Mouse (Mus musculus) spleen, postnatal 4 days (tissue): Measurements from ENCODE around the gene Urah.

Experiments
- DNase-seq, 2 experiments: peaks; one replicate each; pipeline ENCODE4 v3.0.0; 2022; ENCODE audit warnings: low spot score in 2 of 2

The Urah gene

GRCm38 (mm10) chr7:140834968-140835757, at the start of gene Urah:
TSS of gene Urah (plus strand) at chr7:140835018.
- no peak for DNase-seq

- DNase-seq = no peak
These were observed 47.3 kb upstream of the Urah start, which contains the start of gene Syce1 for GRCm38 (mm10) chr7:140787406-140788052. TSS of gene Syce1 (minus strand) at chr7:140787852.

- DNase-seq = peak in 1 of 2 experiments; percentile 20
These were observed 46.8 kb upstream of the Urah start for GRCm38 (mm10) chr7:140788053-140788435.

- DNase-seq = no peak
These were observed 41.3 kb upstream of the Urah start for GRCm38 (mm10) chr7:140793541-140793940.

- no peak for DNase-seq
These were observed 37.2 kb upstream of the Urah start for GRCm38 (mm10) chr7:140797619-140798018.

- no peak for DNase-seq
These were observed 36.6 kb upstream of the Urah start for GRCm38 (mm10) chr7:140798212-140798611.

- no peak for DNase-seq
These were observed 32.2 kb upstream of the Urah start for GRCm38 (mm10) chr7:140802629-140803028.

GRCm38 (mm10) chr7:140805704-140806103, 29.1 kb upstream of the Urah start:
- DNase-seq = peak in 1 of 2 experiments; percentile 26

- DNase-seq = no peak
These were observed 24.3 kb upstream of the Urah start for GRCm38 (mm10) chr7:140810496-140810895.

- no peak for DNase-seq
These were observed 23.1 kb upstream of the Urah start for GRCm38 (mm10) chr7:140811714-140812113.

GRCm38 (mm10) chr7:140812850-140813249, 22.0 kb upstream of the Urah start:
- DNase-seq = no peak

- peak in 1 of 2 experiments; percentile 56 for DNase-seq
These were observed 14.6 kb upstream of the Urah start for GRCm38 (mm10) chr7:140820173-140820572.

- DNase-seq = no peak
These were observed 13.5 kb upstream of the Urah start for GRCm38 (mm10) chr7:140821305-140821652.

GRCm38 (mm10) chr7:140821653-140822329, 13.0 kb upstream of the Urah start, which contains the start of gene Zfp941:
TSS of gene Zfp941 (minus strand) at chr7:140822178.
- peak in 1 of 2 experiments; percentile 57 for DNase-seq

- DNase-seq = no peak
These were observed 12.1 kb upstream of the Urah start for GRCm38 (mm10) chr7:140822731-140823130.

- DNase-seq = no peak
These were observed 6.5 kb upstream of the Urah start for GRCm38 (mm10) chr7:140828171-140828881.

- DNase-seq = no peak
These were observed 3.4 kb upstream of the Urah start for GRCm38 (mm10) chr7:140831447-140831846.

- peak in 1 of 2 experiments; percentile 51 for DNase-seq
These were observed 1.5 kb upstream of the Urah start for GRCm38 (mm10) chr7:140833341-140833740.

- no peak for DNase-seq
These were observed 905 bp downstream of the Urah start for GRCm38 (mm10) chr7:140835758-140836087.

GRCm38 (mm10) chr7:140836243-140837115, 1.7 kb downstream of the Urah start:
- DNase-seq = peak in 1 of 2 experiments; percentile 55

- no peak for DNase-seq
These were observed 4.7 kb downstream of the Urah start for GRCm38 (mm10) chr7:140839556-140839955.
